Mouse (Mus musculus): Measurements from ENCODE around the gene Noxred1. TPM values are rescaled to one million over a fixed set of nuclear protein-coding genes. Genes with fewer than 3 reads are reported as not detected.
"Not testable (repeated sequence)": the region's sequence is repeated elsewhere in the genome, so short reads cannot be mapped to it uniquely, and the experiment has no call there.

Gene Noxred1
- polyA plus RNA-seq, 1 experiment from 2014 or later: 2.3 TPM

DNA sequence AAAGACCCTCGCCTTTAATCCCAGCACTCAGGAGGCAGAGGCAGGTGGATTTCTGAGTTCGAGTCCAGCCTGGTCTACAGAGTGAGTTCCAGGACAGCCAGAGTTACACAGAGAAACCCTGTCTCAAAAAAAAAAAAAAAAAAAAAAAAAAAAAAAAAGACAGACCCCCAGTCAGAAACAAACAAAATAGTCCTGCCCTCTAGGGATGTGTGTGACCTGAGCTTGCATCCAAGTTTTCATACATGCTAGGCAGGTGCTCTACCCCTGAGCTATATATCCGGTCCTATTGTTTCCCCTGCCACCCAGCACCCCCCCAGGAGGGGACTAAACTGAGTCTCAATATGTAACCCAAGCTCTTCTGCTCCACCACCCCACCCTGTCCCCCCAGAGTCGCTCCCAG lies 38.7 kb upstream of the Noxred1 start:
- 89% methylated on average over 4 of the region's 4 CpGs for WGBS
- not testable (repeated sequence) for H3K4me1 ChIP-seq (ENCODE audit: control insufficient read depth, insufficient read depth, low read length); ATAC-seq (ENCODE audit: low read depth); H3K4me3 ChIP-seq (ENCODE audit: low read depth, low read length); H3K9me3 ChIP-seq (ENCODE audit: control insufficient read depth, low read length); H3K4me2 ChIP-seq (ENCODE audit: low read depth, low read length); H3K27me3 ChIP-seq (ENCODE audit: control insufficient read depth, insufficient read depth, low read length); H3K27ac ChIP-seq (ENCODE audit: low read depth, low read length); H3K9ac ChIP-seq (replicated peaks; ENCODE audit: low read depth, low read length)
- peaks cover 27% of the 10 kb centered on the region for H3K36me3 ChIP-seq (ENCODE audit: control insufficient read depth, insufficient read depth, low read length)

DNA sequence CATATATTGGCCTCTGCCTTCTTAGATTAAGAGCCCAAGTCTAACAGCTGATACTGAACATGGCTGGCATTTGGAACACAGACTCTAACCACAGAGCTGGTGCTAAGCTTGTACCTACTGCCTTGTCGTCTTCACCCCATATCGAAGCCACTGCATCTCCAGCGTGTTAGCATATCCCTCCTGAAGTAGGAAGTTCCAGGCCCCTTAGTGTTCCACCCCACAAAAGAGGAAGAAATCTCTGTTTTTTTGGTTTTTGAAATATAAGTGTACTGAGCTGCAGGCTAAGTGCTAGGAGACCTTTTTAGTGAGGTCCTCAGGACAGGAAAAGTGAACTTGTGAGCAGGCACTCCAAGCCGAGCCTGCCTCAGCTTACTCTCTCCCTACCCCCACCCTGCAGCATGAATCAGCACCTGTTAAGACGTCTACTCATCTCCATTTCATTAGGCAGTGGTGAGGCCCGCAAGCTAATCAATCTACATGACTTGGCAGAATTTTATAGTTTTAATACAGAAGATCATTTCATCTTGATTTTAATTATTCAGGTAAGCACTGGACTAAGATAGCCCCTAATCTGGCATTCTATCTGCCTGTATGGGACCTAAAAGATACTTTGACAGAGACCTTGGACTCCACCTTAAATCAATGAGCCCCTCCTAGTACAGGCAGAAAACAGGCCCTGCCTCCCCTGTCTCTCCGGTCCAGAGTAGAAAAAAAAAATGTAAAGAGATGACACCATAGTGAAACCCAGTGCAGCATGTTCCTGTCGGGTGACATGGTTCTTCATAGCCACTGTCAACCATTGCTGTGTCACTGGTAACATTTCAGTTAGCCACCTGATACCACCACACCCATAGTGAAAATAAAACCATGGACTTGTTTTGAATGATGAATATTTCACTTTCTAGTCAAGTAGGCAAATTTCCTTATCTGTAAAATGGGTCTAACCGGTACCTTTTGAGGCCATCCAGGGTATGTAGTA lies 36.6 kb upstream of the Noxred1 start:
- Histone ChIP-seq H3K4me1 (ENCODE audit: control insufficient read depth, insufficient read depth, low read length) (no peaks in the 10 kb centered on the region), H3K4me2 (ENCODE audit: low read depth, low read length) (no peak overlapping the region), H3K4me3 (ENCODE audit: low read depth, low read length) (no peak overlapping the region), H3K27me3 (ENCODE audit: control insufficient read depth, insufficient read depth, low read length) (no peaks in the 10 kb centered on the region), H3K9me3 (ENCODE audit: control insufficient read depth, low read length) (no peaks in the 10 kb centered on the region), H3K27ac (ENCODE audit: low read depth, low read length) (no peak overlapping the region), H3K36me3 (ENCODE audit: control insufficient read depth, insufficient read depth, low read length) (peaks cover 46% of the 10 kb centered on the region), H3K9ac (replicated peaks; ENCODE audit: low read depth, low read length) (no peak overlapping the region)
- ATAC-seq (ENCODE audit: low read depth): no peak
- 92% methylated on average over 9 of the region's 9 CpGs for WGBS

DNA sequence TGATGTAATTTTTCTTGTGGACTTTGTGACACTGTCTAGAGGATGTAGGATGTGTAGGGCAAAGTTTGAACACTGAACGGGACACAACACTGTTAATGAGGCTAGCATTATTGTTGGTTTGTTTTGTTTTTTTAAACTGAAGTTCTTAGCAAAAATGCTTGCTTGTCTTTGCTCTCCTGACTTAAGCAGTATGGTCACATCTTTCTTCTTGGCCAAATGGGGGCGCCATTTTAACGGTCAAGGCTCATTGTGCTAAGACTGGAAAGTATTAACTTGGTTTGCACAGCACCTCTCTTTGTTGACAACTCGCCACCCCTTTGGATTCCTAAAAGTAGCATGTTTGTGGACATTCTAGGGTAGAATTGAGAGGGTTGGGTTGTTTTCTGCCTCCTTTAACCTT lies 29.1 kb upstream of the Noxred1 start:
- no peaks in the 10 kb centered on the region for H3K9me3 ChIP-seq (ENCODE audit: control insufficient read depth, low read length)
- peak overlapping the region; percentile 87 for H3K4me2 ChIP-seq (ENCODE audit: low read depth, low read length)
- no peak overlapping the region for H3K27ac ChIP-seq (ENCODE audit: low read depth, low read length)
- peak overlapping the region; percentile 67 for H3K4me3 ChIP-seq (ENCODE audit: low read depth, low read length)
- peaks cover 14% of the 10 kb centered on the region for H3K4me1 ChIP-seq (ENCODE audit: control insufficient read depth, insufficient read depth, low read length)
- no peak for ATAC-seq (ENCODE audit: low read depth)
- H3K36me3 ChIP-seq (ENCODE audit: control insufficient read depth, insufficient read depth, low read length): peaks cover 39% of the 10 kb centered on the region
- no peaks in the 10 kb centered on the region for H3K27me3 ChIP-seq (ENCODE audit: control insufficient read depth, insufficient read depth, low read length)
- H3K9ac ChIP-seq (replicated peaks; ENCODE audit: low read depth, low read length): no peak overlapping the region
- WGBS: 36% methylated on average over 4 of the region's 4 CpGs

DNA sequence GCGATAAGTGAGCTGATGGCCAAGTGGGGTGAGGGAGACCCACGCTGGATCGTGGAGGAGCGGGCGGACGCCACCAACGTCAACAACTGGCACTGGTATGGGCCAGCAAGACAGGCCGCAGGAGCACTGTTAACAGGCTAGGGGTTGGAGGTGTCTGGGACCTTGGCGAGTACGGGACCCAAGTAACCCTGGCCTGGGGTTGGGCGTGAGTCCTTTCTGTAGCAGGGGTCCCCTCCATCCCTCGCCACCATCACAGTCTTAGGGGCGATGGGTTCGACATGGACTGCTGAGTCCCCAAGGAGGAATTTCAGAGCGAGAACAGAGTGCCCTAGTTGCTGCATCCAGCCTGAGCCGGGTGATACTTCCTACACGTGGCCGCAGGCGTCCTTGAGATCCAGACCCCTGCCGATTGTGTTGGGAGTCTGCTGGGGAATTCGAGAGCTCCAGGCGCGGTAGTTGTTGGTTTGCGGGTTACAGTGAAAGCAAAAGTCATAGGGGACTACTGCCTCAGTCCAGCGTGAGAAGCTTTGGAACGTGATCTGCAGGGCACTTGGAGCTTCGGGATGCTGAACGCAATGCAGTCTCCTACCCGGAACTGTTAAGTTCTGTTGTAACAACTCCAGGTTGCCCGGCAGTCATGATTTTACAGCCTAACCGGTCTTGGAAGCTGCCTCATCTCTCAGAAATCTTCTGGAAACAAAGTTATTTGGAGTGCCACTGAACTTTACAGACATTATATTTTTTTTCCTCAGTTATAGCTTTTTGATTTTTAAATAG lies 28.5 kb upstream of the Noxred1 start:
- H3K9me3 ChIP-seq (ENCODE audit: control insufficient read depth, low read length): no peaks in the 10 kb centered on the region
- H3K27ac ChIP-seq (ENCODE audit: low read depth, low read length): peak overlapping the region; percentile 77
- H3K4me2 ChIP-seq (ENCODE audit: low read depth, low read length): peak overlapping the region; percentile 87
- under 1% methylated on average over 31 of the region's 31 CpGs for WGBS
- H3K4me3 ChIP-seq (ENCODE audit: low read depth, low read length): peak overlapping the region; percentile 67
- H3K4me1 ChIP-seq (ENCODE audit: control insufficient read depth, insufficient read depth, low read length): peaks cover 14% of the 10 kb centered on the region
- no peaks in the 10 kb centered on the region for H3K27me3 ChIP-seq (ENCODE audit: control insufficient read depth, insufficient read depth, low read length)
- H3K36me3 ChIP-seq (ENCODE audit: control insufficient read depth, insufficient read depth, low read length): peaks cover 37% of the 10 kb centered on the region
- peak; percentile 71 for ATAC-seq (ENCODE audit: low read depth)
- peak overlapping the region; percentile 79 for H3K9ac ChIP-seq (replicated peaks; ENCODE audit: low read depth, low read length)

DNA sequence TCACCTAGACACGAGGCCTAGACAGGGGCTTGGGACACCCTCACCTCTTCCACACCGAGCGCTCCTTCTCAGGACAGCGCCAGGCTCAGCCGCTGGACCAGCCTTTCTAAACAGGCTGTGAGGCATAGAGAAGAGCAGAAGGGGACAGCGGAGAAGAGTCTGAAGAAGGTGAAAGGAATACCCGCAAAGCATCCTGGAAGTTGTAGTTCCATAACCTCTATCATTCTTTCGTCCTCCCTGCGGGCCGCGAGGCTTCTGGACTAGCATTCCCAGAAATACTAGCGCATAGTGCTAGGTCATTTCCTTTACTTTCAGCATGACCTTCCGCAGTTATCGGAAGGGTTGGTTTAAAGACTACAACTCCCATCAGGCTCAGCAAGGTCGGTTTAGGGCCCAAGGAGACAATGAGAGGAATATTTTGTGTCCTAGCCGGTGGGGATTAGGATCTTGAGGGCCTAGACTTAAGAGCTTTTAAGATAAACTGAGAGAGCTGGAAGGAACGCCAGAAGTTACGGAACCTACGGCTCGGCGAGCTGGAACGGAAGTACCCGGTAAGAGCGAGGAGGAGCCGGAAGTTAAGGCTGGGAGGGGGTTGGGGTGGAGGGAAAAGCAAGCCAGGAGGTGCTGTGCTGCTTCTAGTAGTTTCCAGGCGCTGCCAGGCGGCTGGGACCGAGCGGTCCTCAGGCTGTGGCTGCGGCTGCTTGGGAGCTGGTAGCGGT lies 27.7 kb upstream of the Noxred1 start, which contains the start of the genes Vipas39 and Ahsa1:
TSS of gene Vipas39 (minus strand) at position 149 of the 719 bp plus-strand sequence.
TSS of gene Ahsa1 (plus strand) at position 372 of the 719 bp plus-strand sequence.
- H3K9ac ChIP-seq (replicated peaks; ENCODE audit: low read depth, low read length): peak within 1 kb of the TSS; percentile 79
- ATAC-seq (ENCODE audit: low read depth): peak; percentile 98
- peaks cover 29% of the 10 kb centered on the region for H3K36me3 ChIP-seq (ENCODE audit: control insufficient read depth, insufficient read depth, low read length)
- peaks cover 14% of the 10 kb centered on the region for H3K4me1 ChIP-seq (ENCODE audit: control insufficient read depth, insufficient read depth, low read length)
- H3K27ac ChIP-seq (ENCODE audit: low read depth, low read length): peak within 1 kb of the TSS; percentile 77
- H3K4me3 ChIP-seq (ENCODE audit: low read depth, low read length): peak within 1 kb of the TSS; percentile 67
- no peaks in the 10 kb centered on the region for H3K27me3 ChIP-seq (ENCODE audit: control insufficient read depth, insufficient read depth, low read length)
- WGBS: under 1% methylated on average over 31 of the region's 31 CpGs
- no peaks in the 10 kb centered on the region for H3K9me3 ChIP-seq (ENCODE audit: control insufficient read depth, low read length)
- H3K4me2 ChIP-seq (ENCODE audit: low read depth, low read length): peak within 1 kb of the TSS; percentile 87

DNA sequence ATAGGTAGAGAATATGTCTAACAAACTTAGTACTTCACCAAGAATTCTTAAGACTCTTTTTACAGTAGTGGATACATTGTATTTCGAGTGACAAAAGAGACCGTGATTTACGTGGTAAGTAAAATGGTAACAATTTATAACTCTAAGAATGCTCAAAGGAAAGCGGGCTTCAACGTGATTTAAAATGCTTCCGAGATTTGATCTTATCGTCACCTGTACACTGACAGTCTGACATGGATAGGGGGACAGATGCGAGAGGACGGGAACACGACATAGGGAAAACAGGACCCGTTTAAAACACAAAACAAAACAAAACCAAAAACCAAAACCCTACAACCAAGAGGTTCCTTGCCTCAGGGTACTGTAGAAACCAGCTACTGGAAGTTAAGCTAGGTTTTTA lies 26.9 kb upstream of the Noxred1 start:
- peaks cover 14% of the 10 kb centered on the region for H3K4me1 ChIP-seq (ENCODE audit: control insufficient read depth, insufficient read depth, low read length)
- 23% methylated on average over 11 of the region's 11 CpGs for WGBS
- H3K4me2 ChIP-seq (ENCODE audit: low read depth, low read length): peak overlapping the region; percentile 76
- no peaks in the 10 kb centered on the region for H3K27me3 ChIP-seq (ENCODE audit: control insufficient read depth, insufficient read depth, low read length)
- H3K27ac ChIP-seq (ENCODE audit: low read depth, low read length): peak overlapping the region; percentile 74
- H3K4me3 ChIP-seq (ENCODE audit: low read depth, low read length): peak overlapping the region; percentile 67
- H3K36me3 ChIP-seq (ENCODE audit: control insufficient read depth, insufficient read depth, low read length): peaks cover 26% of the 10 kb centered on the region
- no peak for ATAC-seq (ENCODE audit: low read depth)
- H3K9me3 ChIP-seq (ENCODE audit: control insufficient read depth, low read length): no peaks in the 10 kb centered on the region
- peak overlapping the region; percentile 79 for H3K9ac ChIP-seq (replicated peaks; ENCODE audit: low read depth, low read length)

DNA sequence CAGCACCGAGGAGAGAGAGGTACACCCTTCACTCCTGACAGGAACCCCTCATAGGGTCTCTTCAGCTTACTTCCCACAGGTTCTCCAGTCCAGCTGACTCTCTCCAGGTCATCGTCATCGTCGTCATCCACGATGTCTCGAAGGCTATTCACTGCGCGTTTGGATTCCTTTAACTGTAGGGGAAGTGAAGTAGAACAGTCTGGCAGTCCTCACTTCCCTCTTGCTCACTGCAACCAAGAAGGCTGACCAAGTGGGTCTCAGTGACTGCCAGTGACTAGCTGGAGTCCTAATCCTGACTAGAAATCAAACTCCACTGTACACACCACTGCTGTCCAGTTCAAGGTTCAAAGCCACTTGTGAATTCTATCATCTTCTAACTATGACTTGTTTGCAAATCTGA lies 22.0 kb upstream of the Noxred1 start:
- H3K4me3 ChIP-seq (ENCODE audit: low read depth, low read length): no peak overlapping the region
- peaks cover 5% of the 10 kb centered on the region for H3K4me1 ChIP-seq (ENCODE audit: control insufficient read depth, insufficient read depth, low read length)
- no peaks in the 10 kb centered on the region for H3K27me3 ChIP-seq (ENCODE audit: control insufficient read depth, insufficient read depth, low read length)
- H3K4me2 ChIP-seq (ENCODE audit: low read depth, low read length): no peak overlapping the region
- 97% methylated on average over 8 of the region's 8 CpGs for WGBS
- ATAC-seq (ENCODE audit: low read depth): no peak
- H3K36me3 ChIP-seq (ENCODE audit: control insufficient read depth, insufficient read depth, low read length): peaks cover 43% of the 10 kb centered on the region
- H3K27ac ChIP-seq (ENCODE audit: low read depth, low read length): no peak overlapping the region
- no peaks in the 10 kb centered on the region for H3K9me3 ChIP-seq (ENCODE audit: control insufficient read depth, low read length)
- H3K9ac ChIP-seq (replicated peaks; ENCODE audit: low read depth, low read length): no peak overlapping the region

DNA sequence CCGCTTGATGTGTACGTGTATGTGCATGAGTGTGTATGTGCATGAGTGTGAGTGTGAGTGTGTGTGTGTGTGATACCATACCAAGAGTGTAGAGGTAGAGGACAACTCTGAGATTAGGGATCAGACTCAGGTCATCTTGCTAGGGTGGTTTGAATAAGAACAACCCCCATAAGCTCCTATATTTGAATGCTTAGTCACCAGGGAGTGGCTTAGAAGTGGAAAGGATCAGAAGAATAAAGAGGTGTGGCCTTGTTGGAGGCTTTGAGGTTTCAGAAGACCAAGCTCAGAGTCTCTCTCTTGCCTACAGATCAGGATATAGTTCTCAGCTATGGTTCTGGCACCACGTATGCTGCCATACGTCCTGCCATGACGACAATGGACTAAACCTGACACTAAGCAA lies 18.1 kb upstream of the Noxred1 start:
- Histone ChIP-seq H3K4me3 (ENCODE audit: low read depth, low read length) (no peak overlapping the region), H3K9ac (replicated peaks; ENCODE audit: low read depth, low read length) (no peak overlapping the region), H3K4me1 (ENCODE audit: control insufficient read depth, insufficient read depth, low read length) (no peaks in the 10 kb centered on the region), H3K36me3 (ENCODE audit: control insufficient read depth, insufficient read depth, low read length) (peaks cover 65% of the 10 kb centered on the region), H3K9me3 (ENCODE audit: control insufficient read depth, low read length) (no peaks in the 10 kb centered on the region), H3K27me3 (ENCODE audit: control insufficient read depth, insufficient read depth, low read length) (no peaks in the 10 kb centered on the region), H3K27ac (ENCODE audit: low read depth, low read length) (no peak overlapping the region), H3K4me2 (ENCODE audit: low read depth, low read length) (no peak overlapping the region)
- no peak for ATAC-seq (ENCODE audit: low read depth)
- 95% methylated on average over 5 of the region's 5 CpGs for WGBS
